Mouse (Mus musculus): ENCODE data around the gene Cdk15. TPM values are rescaled to one million over a fixed set of nuclear protein-coding genes. Genes with fewer than 3 reads are reported as not detected.

Cdk15 gene
- polyA plus RNA-seq, 1 experiment, result not detected

DNA sequence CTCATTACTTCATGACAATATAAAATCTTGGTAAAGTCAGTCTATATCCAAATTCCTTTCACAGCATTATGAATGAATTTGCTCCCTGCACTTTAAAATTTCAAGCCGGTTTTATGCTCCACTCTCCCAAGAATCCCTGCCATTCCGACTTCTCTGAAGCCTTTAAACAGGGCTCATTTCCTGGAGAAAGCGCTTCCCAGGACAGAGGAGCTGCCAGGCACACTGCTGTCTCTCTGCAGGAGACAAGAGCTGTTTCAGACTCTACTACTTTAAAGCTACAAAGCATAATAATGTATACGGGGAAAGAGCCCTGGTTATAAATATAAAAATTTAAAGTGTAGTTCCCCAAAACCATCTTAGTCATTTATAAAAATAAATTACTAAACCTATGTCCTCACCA lies 27.5 kb upstream of the Cdk15 start:
- no peak for TF ChIP-seq POLR2A (IDR thresholded peaks at IDR 0.05; ENCODE audit: borderline replicate concordance, low read depth, low read length)
- H3K27ac ChIP-seq (ENCODE audit: insufficient read depth, low read depth, low read length), result no peak overlapping the region

GRCm38 (mm10) chr1:59236856-59237441 lies 19.8 kb upstream of the Cdk15 start, which contains the start of gene Als2:
Als2 (minus strand) TSS chr1:59237231.
- peak within 1 kb of the TSS; percentile 14 for H3K27ac ChIP-seq (ENCODE audit: insufficient read depth, low read depth, low read length)

More for the DNA sequence above, 27.5 kb upstream of the Cdk15 start:
- H3K4me1 ChIP-seq (ENCODE audit: control insufficient read depth, insufficient read depth, low read length), result peaks cover 5% of the 10 kb centered on the region
- H3K4me3 ChIP-seq (ENCODE audit: insufficient read depth, low read length), result no peak overlapping the region

GRCm38 (mm10) chr1:59237614-59238211 lies 19.0 kb upstream of the Cdk15 start:
- peak overlapping the region; percentile 14 for H3K27ac ChIP-seq (ENCODE audit: insufficient read depth, low read depth, low read length)
- H3K4me1 ChIP-seq (ENCODE audit: control insufficient read depth, insufficient read depth, low read length), result no peaks in the 10 kb centered on the region
- TF ChIP-seq CTCF (IDR thresholded peaks at IDR 0.05; ENCODE audit: low read depth, low read length) (peak; percentile 52), POLR2A (IDR thresholded peaks at IDR 0.05; ENCODE audit: borderline replicate concordance, low read depth, low read length) (no peak)
- peak overlapping the region; percentile 64 for H3K4me3 ChIP-seq (ENCODE audit: insufficient read depth, low read length)

More at GRCm38 (mm10) chr1:59236856-59237441, 19.8 kb upstream of the Cdk15 start, which contains the start of gene Als2:
- no peak for TF ChIP-seq CTCF (IDR thresholded peaks at IDR 0.05; ENCODE audit: low read depth, low read length)
- no peak for TF ChIP-seq POLR2A (IDR thresholded peaks at IDR 0.05; ENCODE audit: borderline replicate concordance, low read depth, low read length)
- Histone ChIP-seq H3K4me1 (ENCODE audit: control insufficient read depth, insufficient read depth, low read length) (no peaks in the 10 kb centered on the region), H3K4me3 (ENCODE audit: insufficient read depth, low read length) (peak within 1 kb of the TSS; percentile 92)

DNA sequence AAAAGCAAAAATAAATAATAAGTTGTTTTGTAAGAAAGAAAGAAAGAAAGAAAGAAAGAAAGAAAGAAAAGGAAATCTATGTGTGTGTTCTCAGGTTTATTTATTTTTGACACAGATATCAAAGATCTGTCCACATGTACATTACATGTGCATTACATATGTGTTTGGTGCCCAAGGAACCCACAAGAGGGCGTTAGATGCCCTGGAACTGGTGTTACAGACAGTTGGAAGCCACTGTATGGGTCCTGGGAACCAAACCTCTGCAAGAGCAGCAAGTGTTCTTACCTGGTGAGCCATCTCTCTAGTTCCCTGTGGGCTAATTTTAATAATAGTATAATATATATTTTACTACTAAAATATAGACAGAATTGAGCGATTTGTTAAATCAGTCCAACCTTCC lies 12.9 kb upstream of the Cdk15 start:
- Histone ChIP-seq H3K27ac (ENCODE audit: insufficient read depth, low read depth, low read length) (no peak overlapping the region), H3K4me3 (ENCODE audit: insufficient read depth, low read length) (no peak overlapping the region), H3K4me1 (ENCODE audit: control insufficient read depth, insufficient read depth, low read length) (no peaks in the 10 kb centered on the region)
- TF ChIP-seq CTCF (IDR thresholded peaks at IDR 0.05; ENCODE audit: low read depth, low read length) (no peak), POLR2A (IDR thresholded peaks at IDR 0.05; ENCODE audit: borderline replicate concordance, low read depth, low read length) (no peak)

DNA sequence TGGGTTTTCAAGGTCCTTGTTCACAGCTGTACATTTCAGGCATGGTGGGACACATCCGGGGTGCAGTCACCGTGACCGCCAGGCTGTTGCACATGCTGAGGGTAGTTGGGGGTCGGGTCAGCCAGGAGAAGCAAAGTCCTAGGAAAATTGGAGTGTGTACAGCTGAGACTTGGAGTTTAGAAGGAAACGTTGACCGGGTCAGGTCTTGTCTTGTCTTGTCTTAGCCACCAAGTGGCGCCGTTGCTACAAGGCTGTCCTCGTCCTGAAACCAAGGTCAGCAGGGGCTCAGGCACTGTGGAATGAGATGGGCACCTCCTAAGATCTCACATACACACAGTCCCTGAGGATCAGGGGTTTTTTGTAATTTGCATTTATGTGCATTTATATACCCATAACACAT lies 9.1 kb upstream of the Cdk15 start:
- no peaks in the 10 kb centered on the region for H3K4me1 ChIP-seq (ENCODE audit: control insufficient read depth, insufficient read depth, low read length)
- TF ChIP-seq POLR2A (IDR thresholded peaks at IDR 0.05; ENCODE audit: borderline replicate concordance, low read depth, low read length) (no peak), CTCF (IDR thresholded peaks at IDR 0.05; ENCODE audit: low read depth, low read length) (peak; percentile 82)
- H3K4me3 ChIP-seq (ENCODE audit: insufficient read depth, low read length), result no peak overlapping the region
- H3K27ac ChIP-seq (ENCODE audit: insufficient read depth, low read depth, low read length), result no peak overlapping the region

- Histone ChIP-seq H3K4me1 (ENCODE audit: control insufficient read depth, insufficient read depth, low read length) (peaks cover 11% of the 10 kb centered on the region), H3K27ac (ENCODE audit: insufficient read depth, low read depth, low read length) (no peak overlapping the region), H3K4me3 (ENCODE audit: insufficient read depth, low read length) (no peak overlapping the region)
- no peak for TF ChIP-seq POLR2A (IDR thresholded peaks at IDR 0.05; ENCODE audit: borderline replicate concordance, low read depth, low read length)
- TF ChIP-seq CTCF (IDR thresholded peaks at IDR 0.05; ENCODE audit: low read depth, low read length), result no peak
These were observed 3.9 kb upstream of the Cdk15 start for GRCm38 (mm10) chr1:59252762-59253161.

- peaks cover 11% of the 10 kb centered on the region for H3K4me1 ChIP-seq (ENCODE audit: control insufficient read depth, insufficient read depth, low read length)
- no peak for TF ChIP-seq POLR2A (IDR thresholded peaks at IDR 0.05; ENCODE audit: borderline replicate concordance, low read depth, low read length)
- no peak for TF ChIP-seq CTCF (IDR thresholded peaks at IDR 0.05; ENCODE audit: low read depth, low read length)
- no peak overlapping the region for H3K4me3 ChIP-seq (ENCODE audit: insufficient read depth, low read length)
- no peak overlapping the region for H3K27ac ChIP-seq (ENCODE audit: insufficient read depth, low read depth, low read length)
These were observed 3.3 kb upstream of the Cdk15 start for GRCm38 (mm10) chr1:59253301-59253909.

- Histone ChIP-seq H3K4me3 (ENCODE audit: insufficient read depth, low read length) (no peak overlapping the region), H3K27ac (ENCODE audit: insufficient read depth, low read depth, low read length) (no peak overlapping the region), H3K4me1 (ENCODE audit: control insufficient read depth, insufficient read depth, low read length) (peaks cover 11% of the 10 kb centered on the region)
- TF ChIP-seq POLR2A (IDR thresholded peaks at IDR 0.05; ENCODE audit: borderline replicate concordance, low read depth, low read length), result no peak
- no peak for TF ChIP-seq CTCF (IDR thresholded peaks at IDR 0.05; ENCODE audit: low read depth, low read length)
These were observed 1.0 kb downstream of the Cdk15 start for GRCm38 (mm10) chr1:59257736-59258135.

GRCm38 (mm10) chr1:59268931-59269330 lies 12.2 kb downstream of the Cdk15 start:
- H3K4me3 ChIP-seq (ENCODE audit: insufficient read depth, low read length), result no peak overlapping the region
- H3K27ac ChIP-seq (ENCODE audit: insufficient read depth, low read depth, low read length), result no peak overlapping the region
- peaks cover 24% of the 10 kb centered on the region for H3K4me1 ChIP-seq (ENCODE audit: control insufficient read depth, insufficient read depth, low read length)
- TF ChIP-seq POLR2A (IDR thresholded peaks at IDR 0.05; ENCODE audit: borderline replicate concordance, low read depth, low read length), result no peak
- TF ChIP-seq CTCF (IDR thresholded peaks at IDR 0.05; ENCODE audit: low read depth, low read length), result no peak

GRCm38 (mm10) chr1:59269466-59269865 lies 12.8 kb downstream of the Cdk15 start:
- no peak for TF ChIP-seq POLR2A (IDR thresholded peaks at IDR 0.05; ENCODE audit: borderline replicate concordance, low read depth, low read length)
- no peak for TF ChIP-seq CTCF (IDR thresholded peaks at IDR 0.05; ENCODE audit: low read depth, low read length)
- no peak overlapping the region for H3K27ac ChIP-seq (ENCODE audit: insufficient read depth, low read depth, low read length)

More at GRCm38 (mm10) chr1:59269466-59269865, 12.8 kb downstream of the Cdk15 start:
- Histone ChIP-seq H3K4me3 (ENCODE audit: insufficient read depth, low read length) (no peak overlapping the region), H3K4me1 (ENCODE audit: control insufficient read depth, insufficient read depth, low read length) (peaks cover 24% of the 10 kb centered on the region)

Measured in bone marrow macrophage, adult 2 months (primary cell).